Mouse (Mus musculus) bone marrow, adult 2 months (tissue): ENCODE data around the gene Dpp4.

ENCODE experiments used
- CTCF ChIP-seq: fragments of 200-500 bp; IDR thresholded peaks from 2 replicates; pipeline ENCODE4 v1.5.1; 2011; ENCODE audit warnings: low read length, control low read depth; ENCODE audit not compliant: control insufficient read depth, insufficient read depth
- POLR2A ChIP-seq: fragments of 200-500 bp; IDR thresholded peaks from 2 replicates; pipeline ENCODE4 v1.6.1; 2011; ENCODE audit warnings: low read depth, mild to moderate bottlenecking, control low read depth, low read length, borderline replicate concordance; ENCODE audit not compliant: control insufficient read depth

GRCm38 (mm10) chr2:62307477-62307876 is 104.6 kb downstream of the Dpp4 start:
- TF ChIP-seq CTCF: no peak
- no peak for TF ChIP-seq POLR2A
